Mouse (Mus musculus): ENCODE measurements around the gene Dph2. TPM values are rescaled to one million over a fixed set of nuclear protein-coding genes. Genes with fewer than 3 reads are reported as not detected.

Dph2 gene
- total and polyA plus RNA-seq, 3 experiments = 25.2 to 27.2 TPM; not detected in 1

DNA sequence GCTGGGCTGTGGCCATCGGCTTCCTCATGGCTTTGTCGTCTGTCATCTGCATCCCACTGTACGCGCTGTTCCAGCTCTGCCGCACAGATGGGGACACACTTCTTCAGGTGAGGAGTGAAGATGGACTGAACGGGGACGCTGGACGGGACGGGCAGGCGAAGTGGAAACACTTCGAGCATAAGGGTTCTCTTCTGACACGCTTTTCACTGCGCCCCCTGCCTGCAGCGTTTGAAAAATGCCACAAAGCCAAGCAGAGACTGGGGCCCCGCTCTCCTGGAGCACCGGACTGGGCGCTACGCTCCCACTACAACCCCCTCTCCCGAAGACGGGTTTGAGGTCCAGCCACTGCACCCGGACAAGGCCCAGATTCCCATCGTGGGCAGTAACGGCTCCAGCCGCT lies 24.0 kb downstream of the Dph2 start:
- H3K79me2 ChIP-seq (ENCODE audit: control insufficient read depth, insufficient read depth, low read length, poor library complexity) = no peaks in the 10 kb centered on the region
- H3K4me1 ChIP-seq (ENCODE audit: control insufficient read depth in 1 of 2, insufficient read depth in 2 of 2, low read length in 2 of 2) = no peaks in the 10 kb centered on the region
- TF ChIP-seq RAD21 (IDR thresholded peaks at IDR 0.05; ENCODE audit: low read depth, low read length) = peak; percentile 15
- TF ChIP-seq SMC3 (IDR thresholded peaks at IDR 0.05; ENCODE audit: low read depth, low read length) = peak; percentile 53
- no peak for TF ChIP-seq TBP (IDR thresholded peaks at IDR 0.05; ENCODE audit: low read depth, low read length)
- no peak for TF ChIP-seq MAFK (IDR thresholded peaks at IDR 0.05; ENCODE audit: borderline replicate concordance, low read depth, low read length)
- TF ChIP-seq CTCF (IDR thresholded peaks at IDR 0.05 in 2 of 3, conservative IDR thresholded peaks at IDR 0.05 in 1 of 3; ENCODE audit: control insufficient read depth in 1 of 3, insufficient read depth in 1 of 3, low read depth in 2 of 3, low read length in 3 of 3, poor library complexity in 1 of 3, severe bottlenecking in 1 of 3) = peak; percentile 13 to 68 (median 45); a peak in 5 of 6 replicates
- H3K9ac ChIP-seq (ENCODE audit: control insufficient read depth, low read depth, low read length, poor library complexity, severe bottlenecking) = no peak overlapping the region
- no peak overlapping the region for H3K4me3 ChIP-seq (ENCODE audit: control insufficient read depth in 1 of 2, insufficient read depth in 1 of 2, low read depth in 2 of 2, low read length in 2 of 2)
- H3K27ac ChIP-seq (ENCODE audit: control insufficient read depth, low read depth, low read length) = no peak overlapping the region
- no peaks in the 10 kb centered on the region for H3K9me3 ChIP-seq (replicated peaks; ENCODE audit: insufficient read depth, low read length)
- peak; percentile 23 for DNase-seq (ENCODE audit: low read depth, low spot score)
- no peaks in the 10 kb centered on the region for H3K27me3 ChIP-seq (ENCODE audit: control insufficient read depth in 1 of 2, insufficient read depth in 2 of 2, low read length in 2 of 2)
- H3K36me3 ChIP-seq (ENCODE audit: control insufficient read depth in 1 of 2, insufficient read depth in 2 of 2, low read length in 2 of 2) = no peaks in the 10 kb centered on the region; a peak in 1 of 4 replicates

DNA sequence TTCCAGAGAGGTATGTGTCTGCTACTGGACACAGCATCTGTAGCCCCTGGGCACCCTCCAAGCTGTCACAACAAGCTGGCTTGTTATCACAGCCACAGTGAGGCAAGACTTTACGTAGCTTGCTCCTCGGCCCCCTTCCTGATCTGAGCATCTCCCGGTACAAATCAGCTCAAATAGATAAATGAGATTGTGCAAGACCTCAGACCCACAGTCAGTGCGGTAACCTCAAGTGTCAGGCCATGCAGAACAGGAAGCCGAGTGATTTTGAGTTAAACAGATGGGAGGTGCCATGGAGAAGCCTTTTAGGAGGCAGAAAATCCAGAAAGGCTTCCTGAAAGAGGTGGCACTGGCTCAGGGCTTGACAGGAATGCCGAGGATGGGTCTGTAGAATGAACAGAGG lies 24.8 kb downstream of the Dph2 start:
- TF ChIP-seq JUND (IDR thresholded peaks at IDR 0.05; ENCODE audit: low read depth, low read length) = no peak
- no peak for TF ChIP-seq TBP (IDR thresholded peaks at IDR 0.05; ENCODE audit: low read depth, low read length)
- no peak for TF ChIP-seq ZKSCAN1 (IDR thresholded peaks at IDR 0.05; ENCODE audit: low read depth, low read length)
- no peak for TF ChIP-seq TCF12 (IDR thresholded peaks at IDR 0.05; ENCODE audit: low read depth, low read length)
- no peak for TF ChIP-seq NELFE (IDR thresholded peaks at IDR 0.05; ENCODE audit: low read depth, low read length)
- TF ChIP-seq MAZ (IDR thresholded peaks at IDR 0.05; ENCODE audit: low read depth, low read length) = no peak
- TF ChIP-seq ELF1 (IDR thresholded peaks at IDR 0.05; ENCODE audit: low read depth, low read length) = no peak
- TF ChIP-seq ZNF384 (IDR thresholded peaks at IDR 0.05; ENCODE audit: low read depth, low read length) = no peak
- TF ChIP-seq POLR2AphosphoS5 (IDR thresholded peaks at IDR 0.05; ENCODE audit: borderline replicate concordance, low read depth, low read length) = no peak
- TF ChIP-seq GABPA (IDR thresholded peaks at IDR 0.05; ENCODE audit: low read depth, low read length) = no peak
- no peak for TF ChIP-seq CHD2 (IDR thresholded peaks at IDR 0.05; ENCODE audit: low read length)
- TF ChIP-seq CTCF (IDR thresholded peaks at IDR 0.05 in 2 of 3, conservative IDR thresholded peaks at IDR 0.05 in 1 of 3; ENCODE audit: control insufficient read depth in 1 of 3, insufficient read depth in 1 of 3, low read depth in 2 of 3, low read length in 3 of 3, poor library complexity in 1 of 3, severe bottlenecking in 1 of 3) = no peak
- no peak for TF ChIP-seq E2F4 (IDR thresholded peaks at IDR 0.05; ENCODE audit: borderline replicate concordance, low read depth, low read length)
- TF ChIP-seq GATA1 (IDR thresholded peaks at IDR 0.05; ENCODE audit: low read depth, low read length) = no peak
- TF ChIP-seq RAD21 (IDR thresholded peaks at IDR 0.05; ENCODE audit: low read depth, low read length) = no peak
- no peaks in the 10 kb centered on the region; a peak in 1 of 4 replicates for H3K36me3 ChIP-seq (ENCODE audit: control insufficient read depth in 1 of 2, insufficient read depth in 2 of 2, low read length in 2 of 2)
- no peaks in the 10 kb centered on the region for H3K27me3 ChIP-seq (ENCODE audit: control insufficient read depth in 1 of 2, insufficient read depth in 2 of 2, low read length in 2 of 2)
- H3K9ac ChIP-seq (ENCODE audit: control insufficient read depth, low read depth, low read length, poor library complexity, severe bottlenecking) = no peak overlapping the region
- DNase-seq (ENCODE audit: low read depth, low spot score) = no peak
- H3K27ac ChIP-seq (ENCODE audit: control insufficient read depth, low read depth, low read length) = no peak overlapping the region
- no peaks in the 10 kb centered on the region for H3K9me3 ChIP-seq (replicated peaks; ENCODE audit: insufficient read depth, low read length)
- H3K79me2 ChIP-seq (ENCODE audit: control insufficient read depth, insufficient read depth, low read length, poor library complexity) = no peaks in the 10 kb centered on the region
- H3K4me3 ChIP-seq (ENCODE audit: control insufficient read depth in 1 of 2, insufficient read depth in 1 of 2, low read depth in 2 of 2, low read length in 2 of 2) = no peak overlapping the region
- H3K4me1 ChIP-seq (ENCODE audit: control insufficient read depth in 1 of 2, insufficient read depth in 2 of 2, low read length in 2 of 2) = no peaks in the 10 kb centered on the region
